Comparison of ENCODE assay signal across 24 mouse cellular contexts in genomic region chr4:63773306-63774090, GRCm38 (mm10). TPM values are rescaled to one million over a fixed set of nuclear protein-coding genes. Genes with fewer than 3 reads are reported as not detected.
DNase-seq lines count a peak whose midpoint lies in the region; ATAC-seq lines count a peak whose summit lies in the region.
"Had no signal": no experiment of that assay in that cellular context is flagged by ENCODE, and none has a peak within 500 bp of the region (broad histone marks: within the 10 kb centered on the region; RNA-seq: fewer than 3 reads in every experiment).

No protein-coding gene starts in this region.

- no peak overlapping the region for H3K4me2 ChIP-seq in kidney, embryonic 16.5 days (replicated peaks; ENCODE audit: low read depth, low read length)
- H3K4me2 ChIP-seq: embryonic facial prominence, embryonic 15.5 days; forebrain, embryonic 15.5 days; heart, embryonic 11.5 days; midbrain, embryonic 13.5 days; neural tube, embryonic 13.5 days; stomach, embryonic 15.5 days had no signal

- no peak overlapping the region for H3K4me3 ChIP-seq in kidney, embryonic 16.5 days (ENCODE audit: low read length)
- H3K4me3 ChIP-seq: embryonic facial prominence, embryonic 15.5 days; forebrain, embryonic 15.5 days; limb, embryonic 10.5 days; megakaryocyte, embryonic 14.5 days; midbrain, embryonic 13.5 days; neural tube, embryonic 13.5 days; stomach, embryonic 15.5 days had no signal

- H3K27me3 ChIP-seq in kidney, embryonic 16.5 days (ENCODE audit: insufficient read depth, low read length), result no peaks in the 10 kb centered on the region
- H3K27me3 ChIP-seq: embryonic facial prominence, embryonic 15.5 days; forebrain, embryonic 15.5 days; megakaryocyte, embryonic 14.5 days; midbrain, embryonic 13.5 days; neural tube, embryonic 13.5 days; Patski; stomach, embryonic 15.5 days had no signal

- peak; percentile 9 for DNase-seq in adrenal gland, postnatal 10 days
- DNase-seq in adrenal gland, postnatal 25 days, result no peak
- DNase-seq in kidney, postnatal 4 days, result no peak
- DNase-seq in neural tube, embryonic 10.5 days (ENCODE audit: extremely low spot score, low spot score), result no peak
- DNase-seq in T-cell, adult 2 months (ENCODE audit: low spot score), result no peak
- DNase-seq: adrenal gland, adult 2 months; liver; liver, postnatal 0 days; lung, postnatal 10 days; thymus, postnatal 25 days had no signal

- no peak for ATAC-seq in kidney, embryonic 16.5 days (ENCODE audit: low FRiP score, low TSS enrichment)
- peak; percentile 80 for ATAC-seq in common myeloid progenitor, adult 5-6 weeks (replicated peaks; ENCODE audit: low read depth, poor library complexity, severe bottlenecking)
- ATAC-seq: forebrain, embryonic 15.5 days; hindbrain, postnatal 0 days; intestine, embryonic 16.5 days; liver, postnatal 0 days; midbrain, embryonic 13.5 days; Patski had no signal

- 62% methylated on average over 8 of the region's 8 CpGs for WGBS in kidney, embryonic 16.5 days

- H3K4me1 ChIP-seq in kidney, embryonic 16.5 days (ENCODE audit: insufficient read depth, low read length), result no peaks in the 10 kb centered on the region
- H3K4me1 ChIP-seq: embryonic facial prominence, embryonic 15.5 days; forebrain, embryonic 15.5 days; limb, embryonic 10.5 days; megakaryocyte, embryonic 14.5 days; midbrain, embryonic 13.5 days; neural tube, embryonic 13.5 days; stomach, embryonic 15.5 days had no signal

- H3K36me3 ChIP-seq in kidney, embryonic 16.5 days (ENCODE audit: insufficient read depth, low read length), result no peaks in the 10 kb centered on the region
- H3K36me3 ChIP-seq: embryonic facial prominence, embryonic 15.5 days; forebrain, embryonic 15.5 days; limb, embryonic 10.5 days; midbrain, embryonic 13.5 days; neural tube, embryonic 13.5 days; stomach, embryonic 15.5 days had no signal

- H3K27ac ChIP-seq in kidney, embryonic 16.5 days (ENCODE audit: low read length), result peak overlapping the region; percentile 65; the same call in 1 of the 2 replicates
- H3K27ac ChIP-seq: embryonic facial prominence, embryonic 15.5 days; forebrain, embryonic 15.5 days; hindbrain, postnatal 0 days; limb, embryonic 10.5 days; midbrain, embryonic 13.5 days; neural tube, embryonic 13.5 days; stomach, embryonic 15.5 days had no signal

- 0 out of 2 replicates have a peak, but pooled peaks cover 2% of the 10 kb centered on the region for H3K9me3 ChIP-seq in kidney, embryonic 16.5 days (ENCODE audit: low read length)
- H3K9me3 ChIP-seq: embryonic facial prominence, embryonic 15.5 days; forebrain, embryonic 15.5 days; limb, embryonic 10.5 days; megakaryocyte, embryonic 14.5 days; midbrain, embryonic 13.5 days; neural tube, embryonic 13.5 days; stomach, embryonic 15.5 days had no signal

- H3K9ac ChIP-seq in kidney, embryonic 16.5 days (replicated peaks; ENCODE audit: low read length), result no peak overlapping the region
- H3K9ac ChIP-seq: embryonic facial prominence, embryonic 15.5 days; forebrain, embryonic 15.5 days; liver, postnatal 0 days; midbrain, embryonic 13.5 days; neural tube, embryonic 13.5 days; stomach, embryonic 15.5 days had no signal

RNA-seq across cellular contexts. Expression of gene Tnfsf15, which starts 28.6 kb away (rescaled TPM):
- under 1 TPM; 0.21 to 0.33 TPM for total RNA-seq in adrenal gland, postnatal 10 days (2021)
- total RNA-seq in adrenal gland, postnatal 25 days (2021), result 0.12 TPM in 1 of 2 replicates, not detected in the other
- 1.3 TPM in 2 replicates for polyA plus RNA-seq in kidney, embryonic 16.5 days (2015; fragmentation: Nextera tagmentation; extraction: Ambion mirVana)
- not detected in 2 replicates for total RNA-seq in common myeloid progenitor, adult 5-6 weeks (2017)
- total RNA-seq: layer of hippocampus, postnatal 10 days had no signal
- polyA plus RNA-seq: adrenal gland, adult 2 months; forebrain, embryonic 15.5 days; limb, embryonic 10.5 days; liver, postnatal 0 days; midbrain, embryonic 13.5 days; neural tube, embryonic 13.5 days had no signal
